Mouse (Mus musculus): ENCODE data around the gene Ccnk. TPM values are rescaled to one million over a fixed set of nuclear protein-coding genes. Genes with fewer than 3 reads are reported as not detected.

Ccnk gene
- polyA plus RNA-seq, 1 experiment, result 271 TPM

DNA sequence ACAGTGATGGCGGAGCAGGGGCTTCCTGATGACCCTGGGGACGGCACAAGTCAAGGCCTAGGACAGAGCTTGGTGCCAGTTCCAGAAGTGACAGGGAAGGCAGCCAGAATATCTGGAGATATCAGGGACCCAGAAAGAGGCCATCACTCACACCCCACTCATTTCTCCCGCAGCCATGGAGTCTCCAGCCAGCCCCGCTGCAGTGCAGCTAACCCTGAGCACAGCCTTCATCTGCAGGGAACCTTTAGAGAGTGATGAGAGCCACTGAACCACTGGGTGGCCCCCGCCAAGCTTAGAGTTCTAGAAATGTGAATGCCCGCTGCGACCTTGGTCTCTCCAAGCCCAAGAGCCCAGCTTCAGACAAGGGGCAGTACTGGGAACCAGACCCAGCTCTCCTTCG, 69.6 kb downstream of the Ccnk start:
- H3K27ac ChIP-seq (ENCODE audit: control insufficient read depth, insufficient read depth, low read depth, low read length), result no peak overlapping the region
- H3K4me1 ChIP-seq (ENCODE audit: control insufficient read depth, insufficient read depth, low read length), result peaks cover 2% of the 10 kb centered on the region; the same call in 1 of the 2 replicates
- no peak for TF ChIP-seq POLR2A (IDR thresholded peaks at IDR 0.05; ENCODE audit: control insufficient read depth, low read depth, low read length)
- TF ChIP-seq CTCF (IDR thresholded peaks at IDR 0.05; ENCODE audit: control insufficient read depth, insufficient read depth, insufficient replicate concordance, low read depth, low read length), result no peak
- H3K4me3 ChIP-seq (ENCODE audit: control insufficient read depth, low read depth, low read length), result no peak overlapping the region
- H3K36me3 ChIP-seq (ENCODE audit: control insufficient read depth, insufficient read depth, low read length), result no peaks in the 10 kb centered on the region
- no peaks in the 10 kb centered on the region for H3K27me3 ChIP-seq (ENCODE audit: control insufficient read depth, insufficient read depth, low read length)

DNA sequence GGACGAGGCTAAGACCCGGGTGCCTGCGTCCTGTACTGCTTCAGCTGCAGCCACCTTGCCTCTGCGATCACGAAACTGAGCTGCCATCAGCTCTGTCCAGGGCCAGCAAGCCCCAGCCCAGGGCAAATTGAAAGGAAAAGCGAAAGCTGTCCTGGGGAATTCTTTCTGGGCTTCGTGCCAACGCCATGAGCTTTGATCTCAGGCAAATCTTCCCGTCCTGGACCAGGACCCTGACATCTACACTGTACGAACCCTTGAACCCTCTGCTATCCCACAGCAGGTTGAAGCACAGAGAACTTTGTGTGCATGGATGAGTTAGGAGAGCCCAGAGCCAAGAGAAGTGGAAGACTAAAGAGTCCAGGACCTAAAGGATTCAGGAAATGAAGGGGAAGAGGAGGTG, 70.1 kb downstream of the Ccnk start:
- no peaks in the 10 kb centered on the region for H3K27me3 ChIP-seq (ENCODE audit: control insufficient read depth, insufficient read depth, low read length)
- H3K27ac ChIP-seq (ENCODE audit: control insufficient read depth, insufficient read depth, low read depth, low read length), result no peak overlapping the region
- H3K4me1 ChIP-seq (ENCODE audit: control insufficient read depth, insufficient read depth, low read length), result peaks cover 2% of the 10 kb centered on the region; the same call in 1 of the 2 replicates
- H3K36me3 ChIP-seq (ENCODE audit: control insufficient read depth, insufficient read depth, low read length), result no peaks in the 10 kb centered on the region
- TF ChIP-seq POLR2A (IDR thresholded peaks at IDR 0.05; ENCODE audit: control insufficient read depth, low read depth, low read length) (no peak), CTCF (IDR thresholded peaks at IDR 0.05; ENCODE audit: control insufficient read depth, insufficient read depth, insufficient replicate concordance, low read depth, low read length) (no peak)
- no peak overlapping the region for H3K4me3 ChIP-seq (ENCODE audit: control insufficient read depth, low read depth, low read length)

- no peak overlapping the region for H3K27ac ChIP-seq (ENCODE audit: control insufficient read depth, insufficient read depth, low read depth, low read length)
- no peaks in the 10 kb centered on the region for H3K36me3 ChIP-seq (ENCODE audit: control insufficient read depth, insufficient read depth, low read length)
- H3K4me3 ChIP-seq (ENCODE audit: control insufficient read depth, low read depth, low read length), result no peak overlapping the region
- H3K27me3 ChIP-seq (ENCODE audit: control insufficient read depth, insufficient read depth, low read length), result no peaks in the 10 kb centered on the region
- H3K4me1 ChIP-seq (ENCODE audit: control insufficient read depth, insufficient read depth, low read length), result peaks cover 3% of the 10 kb centered on the region; the same call in 1 of the 2 replicates
- no peak for TF ChIP-seq POLR2A (IDR thresholded peaks at IDR 0.05; ENCODE audit: control insufficient read depth, low read depth, low read length)
- no peak for TF ChIP-seq CTCF (IDR thresholded peaks at IDR 0.05; ENCODE audit: control insufficient read depth, insufficient read depth, insufficient replicate concordance, low read depth, low read length)
Measured at GRCm38 (mm10) chr12:108251034-108251792, 71.8 kb downstream of the Ccnk start.

GRCm38 (mm10) chr12:108251825-108252542, 72.6 kb downstream of the Ccnk start:
- Histone ChIP-seq H3K4me3 (ENCODE audit: control insufficient read depth, low read depth, low read length) (no peak overlapping the region), H3K27me3 (ENCODE audit: control insufficient read depth, insufficient read depth, low read length) (no peaks in the 10 kb centered on the region), H3K4me1 (ENCODE audit: control insufficient read depth, insufficient read depth, low read length) (peaks cover 3% of the 10 kb centered on the region; the same call in 1 of the 2 replicates), H3K36me3 (ENCODE audit: control insufficient read depth, insufficient read depth, low read length) (no peaks in the 10 kb centered on the region), H3K27ac (ENCODE audit: control insufficient read depth, insufficient read depth, low read depth, low read length) (no peak overlapping the region)
- no peak for TF ChIP-seq POLR2A (IDR thresholded peaks at IDR 0.05; ENCODE audit: control insufficient read depth, low read depth, low read length)
- TF ChIP-seq CTCF (IDR thresholded peaks at IDR 0.05; ENCODE audit: control insufficient read depth, insufficient read depth, insufficient replicate concordance, low read depth, low read length), result no peak

Other genes starting within 250 kb of the Ccnk start
- 0.11 and 0.17 TPM in 2 replicates for gene Bcl11b, start 176.0 kb upstream of the Ccnk start, polyA plus RNA-seq (2012; rRNA removed)
- gene Setd3, start 265 bp upstream of the Ccnk start, polyA plus RNA-seq (2012; rRNA removed), result 33.8 and 37.9 TPM in 2 replicates
- 22.6 and 27.9 TPM in 2 replicates for gene Ccdc85c, start 95.8 kb downstream of the Ccnk start, polyA plus RNA-seq (2012; rRNA removed)
- 0.82 and 1.0 TPM in 2 replicates for gene Hhipl1, start 126.7 kb downstream of the Ccnk start, polyA plus RNA-seq (2012; rRNA removed)
- 17.9 and 19.7 TPM in 2 replicates for gene Cyp46a1, start 154.8 kb downstream of the Ccnk start, polyA plus RNA-seq (2012; rRNA removed)
- gene Eml1, start 191.4 kb downstream of the Ccnk start, polyA plus RNA-seq (2012; rRNA removed), result 3.8 and 4.0 TPM in 2 replicates

All from testis, adult 2 months (tissue).